Mouse (Mus musculus) kidney, postnatal 0 days (tissue): ENCODE data around the gene Cyp2a12. TPM values are rescaled to one million over a fixed set of nuclear protein-coding genes. Genes with fewer than 3 reads are reported as not detected.
A peak's percentile ranks its signal among the peaks of the same experiment; 100 is the strongest.

Experiments
- ATAC-seq: fragments of 200-750 bp; cut with Nextera tagmentation; replicated peaks from 2 replicates; pipeline ENCODE4 v1.8.0; 2017; ENCODE audit warnings: low read depth, moderate number of reproducible peaks, moderate TSS enrichment, moderate library complexity; ENCODE audit not compliant: low FRiP score
- DNase-seq: peaks from one replicate; pipeline ENCODE4 v3.0.0-alpha.2; 2016; ENCODE audit warnings: low spot score
- H3K27ac ChIP-seq: fragments of 300-500 bp; sonication (generic); 2 replicates; pipeline ENCODE4 v1.5.1; 2014; ENCODE audit warnings: mild to moderate bottlenecking
- H3K27me3 ChIP-seq: fragments of 300-500 bp; sonication (generic); 2 replicates; pipeline ENCODE4 v1.6.1; 2014; ENCODE audit warnings: low read length, mixed read lengths; ENCODE audit not compliant: insufficient read depth
- H3K36me3 ChIP-seq: fragments of 300-500 bp; sonication (generic); 2 replicates; pipeline ENCODE4 v1.6.1; 2014; ENCODE audit warnings: low read length, mixed read lengths; ENCODE audit not compliant: insufficient read depth
- H3K4me1 ChIP-seq: fragments of 300-500 bp; sonication (generic); replicated peaks from 2 replicates; pipeline ENCODE4 v1.6.1; 2014; ENCODE audit warnings: antibody characterized with exemption, low read length, mixed read lengths; ENCODE audit not compliant: insufficient read depth
- H3K4me2 ChIP-seq: fragments of 300-500 bp; sonication (generic); 2 replicates; pipeline ENCODE4 v1.6.1; 2014; ENCODE audit warnings: mild to moderate bottlenecking, low read length, moderate library complexity, mixed read lengths
- H3K4me3 ChIP-seq: fragments of 300-500 bp; sonication (generic); replicated peaks from 2 replicates; pipeline ENCODE4 v1.5.1; 2014; ENCODE audit warnings: low read depth, low read length
- H3K9ac ChIP-seq: fragments of 300-500 bp; sonication (generic); 2 replicates; pipeline ENCODE4 v1.6.1; 2014; ENCODE audit warnings: low read depth, low read length
- H3K9me3 ChIP-seq: fragments of 300-500 bp; sonication (generic); replicated peaks from 2 replicates; pipeline ENCODE4 v1.6.1; 2016; ENCODE audit warnings: low read length, inconsistent platforms, mixed read lengths
- CTCF ChIP-seq: IDR thresholded peaks from 2 replicates; pipeline ENCODE4 v1.5.1; 2016; ENCODE audit warnings: antibody characterized with exemption, low read depth, mild to moderate bottlenecking, moderate library complexity
- WGBS: fragments of 180-500 bp; shearing (Covaris S2); extraction: QIAGEN DNeasy Blood & Tissue Kit; methylation state at CpG from one replicate; pipeline ENCODE4 v1.1.7; 2014; 5-methylcytosine and 5-hydroxymethylcytosine counted together
- polyA plus RNA-seq: library from polyadenylated mRNA; unstranded; fragments of >200 nt; fragmentation: Nextera tagmentation; extraction: Ambion mirVana; gene quantifications from 2 replicates; pipeline ENCODE4 v1.2.1, GENCODE M21; 2015

The Cyp2a12 gene
- polyA plus RNA-seq, 1 experiment from 2014 or later: not detected

DNA sequence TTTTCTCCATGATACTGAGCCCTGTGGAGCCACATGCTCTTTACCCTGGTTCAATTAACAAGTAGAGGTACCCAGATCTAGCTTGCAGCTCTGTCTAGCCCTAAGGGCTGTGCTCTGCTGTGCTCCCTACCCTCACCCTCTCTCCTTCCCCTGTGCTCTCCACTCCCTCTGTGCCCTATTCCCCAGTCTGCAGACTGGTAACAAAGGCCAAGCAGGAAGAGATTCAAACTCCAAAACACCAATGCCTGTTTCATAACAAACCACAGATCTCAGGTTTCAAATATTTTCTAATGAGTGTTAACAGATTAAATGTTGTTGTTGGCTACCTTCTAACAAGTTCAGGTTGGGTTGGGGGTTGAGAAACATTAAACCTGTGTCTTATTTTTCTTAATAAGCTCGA is 49.8 kb downstream of the Cyp2a12 start:
- DNase-seq: no peak

DNA sequence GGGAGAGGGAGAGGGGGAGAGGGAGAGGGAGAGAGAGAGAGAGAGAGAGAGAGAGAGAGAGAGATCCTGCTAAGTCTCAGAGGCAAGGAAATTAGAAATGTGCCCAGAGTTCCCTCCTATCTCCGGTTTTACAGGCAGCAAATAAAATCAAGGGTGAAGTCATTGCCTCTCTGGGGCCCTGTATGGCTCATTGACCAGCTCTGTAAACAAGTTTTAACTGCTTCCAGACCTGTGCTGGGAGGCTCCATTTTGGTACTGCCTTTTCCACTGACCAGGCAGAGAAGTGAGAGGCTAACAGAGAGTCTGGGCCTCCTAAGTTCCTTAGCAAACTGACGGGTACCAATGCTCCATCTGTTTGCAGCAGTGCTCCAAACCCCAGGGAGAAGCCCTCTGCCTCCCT is 52.7 kb downstream of the Cyp2a12 start:
- 14% methylated on average over 2 of the region's 2 CpGs for WGBS
- Histone ChIP-seq H3K27me3 (no peaks in the 10 kb centered on the region), H3K27ac (no peak overlapping the region), H3K9me3 (no peaks in the 10 kb centered on the region), H3K4me3 (no peak overlapping the region), H3K9ac (no peak overlapping the region), H3K36me3 (no peaks in the 10 kb centered on the region), H3K4me2 (no peak overlapping the region), H3K4me1 (no peaks in the 10 kb centered on the region)
- TF ChIP-seq CTCF: no peak
- DNase-seq (peak; percentile 71), ATAC-seq (peak; percentile 82; the same call in 1 of the 2 replicates)

More for the DNA sequence above, 49.8 kb downstream of the Cyp2a12 start:
- Histone ChIP-seq H3K4me2 (no peak overlapping the region), H3K36me3 (no peaks in the 10 kb centered on the region), H3K27me3 (no peaks in the 10 kb centered on the region), H3K9me3 (no peaks in the 10 kb centered on the region), H3K27ac (no peak overlapping the region), H3K4me3 (no peak overlapping the region), H3K9ac (no peak overlapping the region), H3K4me1 (no peaks in the 10 kb centered on the region)
- no peak for ATAC-seq
- 65% methylated on average over 1 of the region's 1 CpGs for WGBS
- TF ChIP-seq CTCF: no peak

Other genes starting within 250 kb of the Cyp2a12 start
- gene Cyp2g1, start 220.2 kb upstream of the Cyp2a12 start, polyA plus RNA-seq: not detected in 2 replicates
- not detected in 2 replicates for gene Cyp2a5, start 193.8 kb upstream of the Cyp2a12 start, polyA plus RNA-seq
- not detected in 2 replicates for gene Cyp2a22, start 89.7 kb upstream of the Cyp2a12 start, polyA plus RNA-seq
- gene Cyp2f2, start 90.8 kb downstream of the Cyp2a12 start, polyA plus RNA-seq: 0.29 TPM in 1 of 2 replicates, not detected in the other
- gene Cyp2t4, start 124.6 kb downstream of the Cyp2a12 start, polyA plus RNA-seq: not detected in 2 replicates
- 64.4 and 65.4 TPM in 2 replicates for gene Egln2, start 137.7 kb downstream of the Cyp2a12 start, polyA plus RNA-seq
- gene Rab4b, start 149.8 kb downstream of the Cyp2a12 start, polyA plus RNA-seq: 74.0 and 75.0 TPM in 2 replicates
- 0.30 and 0.54 TPM in 2 replicates for gene Gm21983, start 152.0 kb downstream of the Cyp2a12 start, polyA plus RNA-seq
- 17.6 and 23.5 TPM in 2 replicates for gene Mia, start 152.1 kb downstream of the Cyp2a12 start, polyA plus RNA-seq
- 2.2 and 3.1 TPM in 2 replicates for gene BC024978, start 166.7 kb downstream of the Cyp2a12 start, polyA plus RNA-seq
- 160 and 174 TPM in 2 replicates for gene Snrpa, start 167.2 kb downstream of the Cyp2a12 start, polyA plus RNA-seq
- gene Itpkc, start 199.6 kb downstream of the Cyp2a12 start, polyA plus RNA-seq: 3.4 and 3.6 TPM in 2 replicates
- gene Coq8b, start 203.9 kb downstream of the Cyp2a12 start, polyA plus RNA-seq: 20.8 and 22.0 TPM in 2 replicates
- 12.6 and 13.0 TPM in 2 replicates for gene Numbl, start 229.4 kb downstream of the Cyp2a12 start, polyA plus RNA-seq